Mouse (Mus musculus): ENCODE results near the gene Dydc1. TPM values are rescaled to one million over a fixed set of nuclear protein-coding genes. Genes with fewer than 3 reads are reported as not detected.

The Dydc1 gene
- polyA plus RNA-seq, 1 experiment from 2014 or later: not detected

GRCm38 (mm10) chr14:41104853-41105444 is 32.2 kb downstream of the Dydc1 start, which contains the start of gene Mat1a:
Gene Mat1a (plus strand): TSS chr14:41105035.
- WGBS: 52% methylated on average over 10 of the region's 10 CpGs
- no peaks in the 10 kb centered on the region for H3K36me3 ChIP-seq (ENCODE audit: control insufficient read depth, insufficient read depth, low read length)
- no peak within 1 kb of the TSS for H3K9ac ChIP-seq (ENCODE audit: low read depth, low read length)
- H3K4me1 ChIP-seq (replicated peaks; ENCODE audit: control insufficient read depth, insufficient read depth, low read length): no peaks in the 10 kb centered on the region
- no peaks in the 10 kb centered on the region for H3K27me3 ChIP-seq (replicated peaks; ENCODE audit: control insufficient read depth, insufficient read depth, low read length)
- no peak for DNase-seq (ENCODE audit: low spot score)
- H3K9me3 ChIP-seq (ENCODE audit: control insufficient read depth, low read length): no peaks in the 10 kb centered on the region
- no peak within 1 kb of the TSS for H3K4me2 ChIP-seq
- H3K27ac ChIP-seq (ENCODE audit: low read depth, low read length): no peak within 1 kb of the TSS
- no peak for ATAC-seq (replicated peaks; ENCODE audit: low FRiP score)
- H3K4me3 ChIP-seq (ENCODE audit: low read depth, low read length): no peak within 1 kb of the TSS

GRCm38 (mm10) chr14:41111031-41111668 is 38.4 kb downstream of the Dydc1 start:
- DNase-seq (ENCODE audit: low spot score) (no peak), ATAC-seq (replicated peaks; ENCODE audit: low FRiP score) (no peak)
- Histone ChIP-seq H3K27ac (ENCODE audit: low read depth, low read length) (no peak overlapping the region), H3K9ac (ENCODE audit: low read depth, low read length) (no peak overlapping the region), H3K27me3 (replicated peaks; ENCODE audit: control insufficient read depth, insufficient read depth, low read length) (no peaks in the 10 kb centered on the region), H3K4me2 (no peak overlapping the region), H3K4me3 (ENCODE audit: low read depth, low read length) (no peak overlapping the region), H3K9me3 (ENCODE audit: control insufficient read depth, low read length) (no peaks in the 10 kb centered on the region), H3K4me1 (replicated peaks; ENCODE audit: control insufficient read depth, insufficient read depth, low read length) (no peaks in the 10 kb centered on the region), H3K36me3 (ENCODE audit: control insufficient read depth, insufficient read depth, low read length) (no peaks in the 10 kb centered on the region)
- 81% methylated on average over 7 of the region's 7 CpGs for WGBS

GRCm38 (mm10) chr14:41112944-41113343 is 40.2 kb downstream of the Dydc1 start:
- ATAC-seq (replicated peaks; ENCODE audit: low FRiP score): no peak

GRCm38 (mm10) chr14:41116271-41116670 is 43.6 kb downstream of the Dydc1 start:
- Histone ChIP-seq H3K4me1 (replicated peaks; ENCODE audit: control insufficient read depth, insufficient read depth, low read length) (no peaks in the 10 kb centered on the region), H3K9ac (ENCODE audit: low read depth, low read length) (no peak overlapping the region), H3K36me3 (ENCODE audit: control insufficient read depth, insufficient read depth, low read length) (no peaks in the 10 kb centered on the region), H3K27ac (ENCODE audit: low read depth, low read length) (no peak overlapping the region), H3K9me3 (ENCODE audit: control insufficient read depth, low read length) (no peaks in the 10 kb centered on the region), H3K4me3 (ENCODE audit: low read depth, low read length) (no peak overlapping the region), H3K27me3 (replicated peaks; ENCODE audit: control insufficient read depth, insufficient read depth, low read length) (no peaks in the 10 kb centered on the region), H3K4me2 (no peak overlapping the region)
- ATAC-seq (replicated peaks; ENCODE audit: low FRiP score) (no peak), DNase-seq (ENCODE audit: low spot score) (no peak)
- WGBS: 74% methylated on average over 3 of the region's 3 CpGs

More at GRCm38 (mm10) chr14:41112944-41113343, 40.2 kb downstream of the Dydc1 start:
- H3K4me2 ChIP-seq: no peak overlapping the region
- no peaks in the 10 kb centered on the region for H3K36me3 ChIP-seq (ENCODE audit: control insufficient read depth, insufficient read depth, low read length)
- no peaks in the 10 kb centered on the region for H3K9me3 ChIP-seq (ENCODE audit: control insufficient read depth, low read length)
- H3K27me3 ChIP-seq (replicated peaks; ENCODE audit: control insufficient read depth, insufficient read depth, low read length): no peaks in the 10 kb centered on the region
- no peak overlapping the region for H3K27ac ChIP-seq (ENCODE audit: low read depth, low read length)
- no peak for DNase-seq (ENCODE audit: low spot score)
- H3K9ac ChIP-seq (ENCODE audit: low read depth, low read length): no peak overlapping the region
- 61% methylated on average over 4 of the region's 4 CpGs for WGBS
- no peak overlapping the region for H3K4me3 ChIP-seq (ENCODE audit: low read depth, low read length)
- H3K4me1 ChIP-seq (replicated peaks; ENCODE audit: control insufficient read depth, insufficient read depth, low read length): no peaks in the 10 kb centered on the region

- Histone ChIP-seq H3K36me3 (ENCODE audit: control insufficient read depth, insufficient read depth, low read length) (no peaks in the 10 kb centered on the region), H3K27ac (ENCODE audit: low read depth, low read length) (no peak overlapping the region), H3K27me3 (replicated peaks; ENCODE audit: control insufficient read depth, insufficient read depth, low read length) (no peaks in the 10 kb centered on the region), H3K4me3 (ENCODE audit: low read depth, low read length) (no peak overlapping the region), H3K4me2 (no peak overlapping the region), H3K9ac (ENCODE audit: low read depth, low read length) (no peak overlapping the region), H3K4me1 (replicated peaks; ENCODE audit: control insufficient read depth, insufficient read depth, low read length) (no peaks in the 10 kb centered on the region), H3K9me3 (ENCODE audit: control insufficient read depth, low read length) (no peaks in the 10 kb centered on the region)
- ATAC-seq (replicated peaks; ENCODE audit: low FRiP score) (no peak), DNase-seq (ENCODE audit: low spot score) (no peak)
- WGBS: 83% methylated on average over 5 of the region's 5 CpGs
Measured at GRCm38 (mm10) chr14:41124683-41125082, 52.0 kb downstream of the Dydc1 start.

GRCm38 (mm10) chr14:41127997-41128396 is 55.3 kb downstream of the Dydc1 start:
- peak; percentile 59; the same call in 1 of the 2 replicates for ATAC-seq (replicated peaks; ENCODE audit: low FRiP score)
- 12% methylated on average over 4 of the region's 4 CpGs for WGBS
- no peak overlapping the region for H3K9ac ChIP-seq (ENCODE audit: low read depth, low read length)

GRCm38 (mm10) chr14:41131540-41131939 is 58.8 kb downstream of the Dydc1 start, which contains the start of gene Sftpa1:
Gene Sftpa1 (plus strand): TSS chr14:41131782.
- ATAC-seq (replicated peaks; ENCODE audit: low FRiP score): no peak
- 74% methylated on average over 7 of the region's 7 CpGs for WGBS
- no peak within 1 kb of the TSS for H3K27ac ChIP-seq (ENCODE audit: low read depth, low read length)

More at GRCm38 (mm10) chr14:41127997-41128396, 55.3 kb downstream of the Dydc1 start:
- Histone ChIP-seq H3K4me1 (replicated peaks; ENCODE audit: control insufficient read depth, insufficient read depth, low read length) (no peaks in the 10 kb centered on the region), H3K36me3 (ENCODE audit: control insufficient read depth, insufficient read depth, low read length) (no peaks in the 10 kb centered on the region), H3K9me3 (ENCODE audit: control insufficient read depth, low read length) (no peaks in the 10 kb centered on the region), H3K4me3 (ENCODE audit: low read depth, low read length) (no peak overlapping the region), H3K27ac (ENCODE audit: low read depth, low read length) (no peak overlapping the region), H3K27me3 (replicated peaks; ENCODE audit: control insufficient read depth, insufficient read depth, low read length) (no peaks in the 10 kb centered on the region), H3K4me2 (no peak overlapping the region)
- no peak for DNase-seq (ENCODE audit: low spot score)

GRCm38 (mm10) chr14:41137006-41137405 is 64.3 kb downstream of the Dydc1 start:
- Histone ChIP-seq H3K9ac (ENCODE audit: low read depth, low read length) (no peak overlapping the region), H3K27me3 (replicated peaks; ENCODE audit: control insufficient read depth, insufficient read depth, low read length) (no peaks in the 10 kb centered on the region), H3K4me1 (replicated peaks; ENCODE audit: control insufficient read depth, insufficient read depth, low read length) (no peaks in the 10 kb centered on the region), H3K4me3 (ENCODE audit: low read depth, low read length) (no peak overlapping the region), H3K4me2 (no peak overlapping the region), H3K27ac (ENCODE audit: low read depth, low read length) (no peak overlapping the region), H3K9me3 (ENCODE audit: control insufficient read depth, low read length) (no peaks in the 10 kb centered on the region), H3K36me3 (ENCODE audit: control insufficient read depth, insufficient read depth, low read length) (no peaks in the 10 kb centered on the region)
- ATAC-seq (replicated peaks; ENCODE audit: low FRiP score): no peak
- no peak for DNase-seq (ENCODE audit: low spot score)

More at GRCm38 (mm10) chr14:41131540-41131939, 58.8 kb downstream of the Dydc1 start, which contains the start of gene Sftpa1:
- no peaks in the 10 kb centered on the region for H3K27me3 ChIP-seq (replicated peaks; ENCODE audit: control insufficient read depth, insufficient read depth, low read length)
- no peaks in the 10 kb centered on the region for H3K9me3 ChIP-seq (ENCODE audit: control insufficient read depth, low read length)
- no peaks in the 10 kb centered on the region for H3K36me3 ChIP-seq (ENCODE audit: control insufficient read depth, insufficient read depth, low read length)
- no peaks in the 10 kb centered on the region for H3K4me1 ChIP-seq (replicated peaks; ENCODE audit: control insufficient read depth, insufficient read depth, low read length)
- H3K4me2 ChIP-seq: no peak within 1 kb of the TSS
- no peak for DNase-seq (ENCODE audit: low spot score)
- H3K9ac ChIP-seq (ENCODE audit: low read depth, low read length): no peak within 1 kb of the TSS
- no peak within 1 kb of the TSS for H3K4me3 ChIP-seq (ENCODE audit: low read depth, low read length)

- H3K4me2 ChIP-seq: no peak overlapping the region
- DNase-seq (ENCODE audit: low spot score) (no peak), ATAC-seq (replicated peaks; ENCODE audit: low FRiP score) (no peak)
- WGBS: 79% methylated on average over 1 of the region's 1 CpGs
- no peak overlapping the region for H3K9ac ChIP-seq (ENCODE audit: low read depth, low read length)
- no peaks in the 10 kb centered on the region for H3K4me1 ChIP-seq (replicated peaks; ENCODE audit: control insufficient read depth, insufficient read depth, low read length)
- H3K36me3 ChIP-seq (ENCODE audit: control insufficient read depth, insufficient read depth, low read length): no peaks in the 10 kb centered on the region
- H3K4me3 ChIP-seq (ENCODE audit: low read depth, low read length): no peak overlapping the region
- no peaks in the 10 kb centered on the region for H3K27me3 ChIP-seq (replicated peaks; ENCODE audit: control insufficient read depth, insufficient read depth, low read length)
- H3K27ac ChIP-seq (ENCODE audit: low read depth, low read length): no peak overlapping the region
- H3K9me3 ChIP-seq (ENCODE audit: control insufficient read depth, low read length): no peaks in the 10 kb centered on the region
Measured at GRCm38 (mm10) chr14:41140686-41141085, 68.0 kb downstream of the Dydc1 start.
